Mouse (Mus musculus) adrenal gland, postnatal 14 days (tissue): Measurements from ENCODE around the gene Slc34a3. TPM values are rescaled to one million over a fixed set of nuclear protein-coding genes. Genes with fewer than 3 reads are reported as not detected.

Source experiments
- DNase-seq: peaks from one replicate; pipeline ENCODE4 v3.0.0; 2021; ENCODE audit warnings: mixed read lengths
- total RNA-seq: library from RNA; stranded (reverse); gene quantifications from 2 replicates; pipeline ENCODE4 v1.2.3, GENCODE M21; 2021

Slc34a3 gene
- total RNA-seq, 1 experiment from 2014 or later = not detected

DNA sequence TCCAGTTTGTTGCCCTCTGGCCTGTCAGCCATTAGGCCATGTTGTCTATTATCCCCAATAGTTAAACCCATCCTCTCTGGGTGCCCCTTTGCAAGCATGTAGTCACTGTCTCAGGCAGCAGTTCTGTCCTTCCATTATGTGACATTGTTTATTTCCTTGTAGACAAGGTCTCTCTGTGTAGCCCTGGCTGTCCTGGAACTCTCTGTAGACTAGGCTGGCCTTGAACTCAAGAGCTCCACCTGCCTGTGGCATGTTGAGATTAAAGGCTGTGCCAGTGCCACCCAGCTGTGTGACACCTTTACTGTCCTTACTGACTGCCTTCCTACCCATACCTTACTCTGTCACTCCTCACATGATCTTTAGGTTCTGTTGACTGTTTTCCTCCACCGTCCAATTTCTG, 18.2 kb upstream of the Slc34a3 start:
- DNase-seq = peak; percentile 32

GRCm38 (mm10) chr2:25246183-25247072, 12.3 kb upstream of the Slc34a3 start, which contains the start of gene AL732309.1:
Gene AL732309.1 (minus strand): TSS chr2:25246863.
- DNase-seq = no peak

- no peak for DNase-seq
Measured at GRCm38 (mm10) chr2:25244144-25244543, 10.0 kb upstream of the Slc34a3 start.

DNA sequence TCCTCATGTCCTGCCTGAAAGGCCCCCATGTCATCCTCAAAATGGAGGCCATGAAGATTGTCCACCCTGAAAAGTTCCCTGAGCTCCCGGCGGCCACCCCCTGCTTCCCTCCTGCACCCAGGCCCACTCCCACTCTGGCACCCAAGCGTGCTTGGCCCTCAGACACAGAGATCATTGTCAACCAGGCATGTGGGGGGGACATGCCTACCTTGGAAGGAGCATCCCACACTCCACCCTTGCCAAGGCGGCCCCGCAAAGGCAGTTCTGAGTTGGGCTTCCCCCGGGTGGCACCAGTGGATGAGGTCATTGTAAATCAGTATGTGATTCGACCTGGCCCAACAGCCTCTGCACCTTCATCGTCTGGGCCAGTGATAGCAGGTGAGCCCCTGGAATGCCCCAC, 9.2 kb upstream of the Slc34a3 start:
- no peak for DNase-seq

- DNase-seq = peak; percentile 32
Measured at GRCm38 (mm10) chr2:25242101-25242506, 7.9 kb upstream of the Slc34a3 start, which contains the start of the genes Rnf208 and Cysrt1. Gene Rnf208 (plus strand): TSS chr2:25242255. Gene Cysrt1 (minus strand): TSS chr2:25242452.

DNA sequence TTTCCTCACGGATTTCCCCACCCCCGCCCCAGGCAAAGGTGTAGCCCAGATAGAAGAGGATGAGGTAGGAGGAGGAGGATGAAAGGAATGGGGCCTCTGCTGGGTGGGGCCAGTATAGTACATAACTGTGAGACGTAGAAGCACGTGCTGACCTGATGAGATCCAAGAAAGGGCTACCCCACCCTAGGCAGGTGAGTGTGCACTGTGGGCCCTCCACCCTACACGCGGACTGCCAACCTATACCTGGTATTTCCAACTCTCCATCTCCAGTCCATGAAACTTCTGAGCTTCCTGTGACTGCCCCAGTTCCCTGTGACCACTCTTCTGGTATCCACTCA, 7.2 kb upstream of the Slc34a3 start:
- DNase-seq = no peak

DNA sequence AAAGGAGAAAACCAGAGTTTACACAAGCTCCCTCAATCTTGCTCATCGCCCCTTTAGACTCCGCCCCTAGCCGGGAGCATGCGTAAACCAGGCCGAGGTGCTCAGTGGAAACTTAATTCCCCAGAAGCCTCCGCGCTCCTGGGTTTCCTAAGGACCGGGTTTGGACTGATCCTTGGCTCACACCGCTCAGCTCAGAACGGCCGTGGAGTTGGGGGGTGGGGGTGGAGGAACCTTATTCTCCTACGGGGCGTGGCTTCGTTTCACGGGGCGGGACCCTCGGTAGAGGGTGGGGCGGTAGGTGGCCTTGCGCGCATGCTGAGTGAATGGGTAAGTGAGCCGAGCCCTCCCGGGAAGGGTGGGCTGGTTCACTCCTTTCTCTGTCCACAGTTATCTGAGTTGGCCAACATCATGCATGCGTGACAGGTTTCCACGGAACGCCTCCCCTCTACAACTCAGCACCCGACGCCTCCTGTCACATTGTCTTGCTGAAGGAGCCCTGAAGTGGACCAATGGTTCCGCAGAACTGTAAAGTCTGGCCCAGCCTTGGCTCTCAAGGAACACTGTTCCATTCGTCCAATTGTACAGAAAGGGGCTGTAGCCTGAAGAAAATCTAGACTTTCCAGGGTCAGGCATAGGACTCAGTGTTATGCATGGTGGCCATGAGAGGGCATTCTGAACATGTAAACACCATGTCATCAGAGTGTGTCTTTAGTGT, 6.7 kb upstream of the Slc34a3 start:
- peak; percentile 88 for DNase-seq

GRCm38 (mm10) chr2:25240310-25240709, 6.1 kb upstream of the Slc34a3 start:
- no peak for DNase-seq

- DNase-seq = no peak
Measured at GRCm38 (mm10) chr2:25239766-25240165, 5.6 kb upstream of the Slc34a3 start.

DNA sequence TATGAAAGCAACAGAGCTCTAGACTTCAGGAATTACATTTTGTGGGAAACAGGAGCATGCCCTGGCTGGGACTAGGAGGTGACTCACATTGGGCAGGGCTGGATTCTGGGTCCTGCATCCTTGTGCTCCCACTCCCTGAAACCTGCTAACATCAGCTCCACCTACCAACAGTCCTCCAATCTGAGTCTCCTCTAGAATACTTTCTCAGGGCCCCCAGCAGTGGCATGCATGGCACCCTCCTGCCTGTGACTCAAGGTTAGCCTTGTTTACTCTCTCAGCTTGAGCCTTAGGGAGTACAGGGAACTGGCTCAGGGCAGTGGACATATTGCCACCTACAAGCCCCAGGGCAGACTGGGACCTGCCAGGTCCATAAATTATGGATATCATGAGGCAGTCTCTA, 3.9 kb upstream of the Slc34a3 start:
- DNase-seq = no peak

- no peak for DNase-seq
Measured at GRCm38 (mm10) chr2:25237522-25237921, 3.4 kb upstream of the Slc34a3 start.

DNA sequence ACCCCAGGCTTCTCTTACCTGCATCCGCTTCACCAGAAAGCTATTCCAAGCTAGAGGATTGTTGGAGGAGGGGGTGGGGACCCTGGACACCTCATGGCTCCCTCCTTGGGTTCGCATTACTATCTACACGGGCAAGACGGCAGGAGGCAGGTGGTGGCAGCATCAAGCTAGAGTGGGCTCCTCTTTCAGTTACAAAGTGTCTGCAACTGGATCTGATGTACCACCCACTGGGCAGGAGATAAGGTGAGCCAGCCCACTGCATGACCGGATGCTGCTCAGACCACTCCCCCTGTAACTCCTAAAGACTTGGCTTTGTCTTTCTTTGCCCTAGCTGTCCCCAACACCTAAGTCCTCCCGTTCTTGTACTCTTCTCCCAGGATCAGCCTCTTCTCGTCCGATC, 2.5 kb upstream of the Slc34a3 start, which contains the start of gene Rnf224:
Gene Rnf224, minus strand, starts transcription at position 174 of the 400 bp plus-strand sequence.
- no peak for DNase-seq

- no peak for DNase-seq
Measured at GRCm38 (mm10) chr2:25234551-25235220, 522 bp upstream of the Slc34a3 start.

DNA sequence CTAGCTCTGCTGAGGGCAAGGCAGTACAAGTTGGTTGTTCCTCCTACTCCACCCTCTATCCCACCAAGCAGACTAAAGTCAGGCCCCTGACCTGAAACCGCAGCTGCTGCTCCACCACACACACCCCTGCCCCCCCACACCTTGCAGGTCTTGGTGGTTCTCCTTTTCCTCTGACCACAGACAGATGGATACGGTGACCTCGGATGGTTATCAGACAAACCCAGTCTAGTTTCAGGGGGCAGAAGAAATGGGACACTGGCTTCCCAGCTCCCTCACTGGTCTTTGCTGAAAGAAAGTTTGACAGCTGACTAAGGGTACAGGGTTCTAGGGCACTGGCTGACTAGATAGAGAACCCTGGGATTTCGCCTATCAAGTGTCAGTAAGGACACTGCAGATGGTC, 743 bp downstream of the Slc34a3 start:
- no peak for DNase-seq

GRCm38 (mm10) chr2:25231038-25231437, 3.1 kb downstream of the Slc34a3 start:
- DNase-seq = no peak

GRCm38 (mm10) chr2:25230581-25230980, 3.6 kb downstream of the Slc34a3 start:
- no peak for DNase-seq

DNA sequence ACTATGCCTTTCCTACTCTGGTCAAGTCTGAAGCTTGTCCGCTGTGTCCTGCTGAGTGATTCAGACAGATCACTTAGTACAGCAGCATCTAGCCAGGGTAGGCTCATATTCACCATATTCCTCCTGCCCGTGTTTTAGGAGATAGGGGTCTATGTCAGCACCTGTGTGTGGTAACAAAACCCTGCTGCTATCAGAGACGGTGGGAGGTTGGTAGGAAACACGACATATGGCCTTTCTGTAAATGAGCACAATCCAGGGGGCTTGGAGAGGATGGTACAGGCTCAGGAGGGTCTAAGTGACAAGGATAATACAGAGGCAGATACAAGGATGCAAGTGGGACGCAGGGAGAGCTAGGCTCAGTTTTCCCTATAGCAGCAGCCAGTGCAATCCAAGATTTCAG, 4.6 kb downstream of the Slc34a3 start:
- no peak for DNase-seq

- DNase-seq = no peak
Measured at GRCm38 (mm10) chr2:25228995-25229530, 5.1 kb downstream of the Slc34a3 start.

DNA sequence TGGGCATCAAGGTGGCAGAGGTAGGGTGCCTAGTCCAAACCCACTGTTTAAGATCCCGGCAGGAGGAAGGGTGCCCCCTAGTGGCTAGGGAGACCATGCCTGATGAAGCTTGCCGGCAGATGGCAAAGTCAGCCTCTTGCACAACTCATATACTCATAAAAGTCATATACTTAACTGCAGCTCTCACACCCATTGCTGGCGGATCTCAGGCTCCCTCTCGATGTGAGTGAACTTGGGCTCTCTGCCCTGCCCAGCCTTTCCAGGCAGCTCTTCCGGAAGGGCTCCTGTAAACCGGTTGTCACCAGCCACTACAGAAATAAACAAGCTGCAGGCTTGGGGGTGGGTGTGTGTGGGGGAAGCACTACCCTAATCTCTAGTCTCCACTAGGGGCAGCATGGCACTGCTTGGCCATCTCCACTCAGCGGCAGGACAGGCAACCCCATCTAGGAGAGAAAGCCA, 5.7 kb downstream of the Slc34a3 start:
- peak; percentile 92 for DNase-seq

DNA sequence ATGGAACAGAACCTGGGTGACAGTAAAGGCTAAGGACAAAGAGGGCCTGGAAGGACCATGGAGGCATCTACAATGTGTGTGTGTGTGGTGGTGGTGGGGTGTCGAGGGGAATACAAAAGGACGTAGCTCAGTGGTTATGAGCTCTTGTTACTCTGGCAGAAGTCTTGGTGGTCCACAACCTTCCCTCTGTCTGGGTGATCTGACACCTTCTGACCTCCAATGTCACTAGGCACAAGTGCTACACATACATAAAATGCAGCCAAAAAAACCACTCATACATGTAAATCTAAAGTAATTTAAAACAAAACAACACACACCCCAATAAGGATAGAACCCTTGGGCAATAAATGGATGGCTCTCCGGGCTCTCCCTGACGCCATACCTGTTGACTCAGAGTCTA, 6.8 kb downstream of the Slc34a3 start:
- no peak for DNase-seq

DNA sequence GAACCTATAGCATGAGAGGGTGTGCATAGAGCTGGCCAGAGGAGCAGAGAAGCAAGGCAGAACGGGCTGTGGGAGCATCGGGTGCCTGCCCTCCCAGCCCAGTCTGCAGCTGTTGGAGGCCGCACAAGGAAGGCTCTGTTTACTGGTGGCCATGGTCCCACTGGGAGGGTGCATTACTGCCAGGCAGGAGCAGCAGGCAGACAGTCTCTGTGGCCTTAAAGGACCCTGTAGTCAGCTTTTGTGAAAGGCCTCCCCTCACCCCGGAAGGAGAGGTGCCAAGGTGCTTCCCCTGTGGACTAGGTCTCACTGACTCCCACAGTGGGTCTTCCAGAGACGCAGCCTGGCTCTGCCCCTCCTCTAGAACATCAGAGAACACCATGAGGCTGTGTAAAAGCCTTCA, 7.3 kb downstream of the Slc34a3 start:
- no peak for DNase-seq

DNA sequence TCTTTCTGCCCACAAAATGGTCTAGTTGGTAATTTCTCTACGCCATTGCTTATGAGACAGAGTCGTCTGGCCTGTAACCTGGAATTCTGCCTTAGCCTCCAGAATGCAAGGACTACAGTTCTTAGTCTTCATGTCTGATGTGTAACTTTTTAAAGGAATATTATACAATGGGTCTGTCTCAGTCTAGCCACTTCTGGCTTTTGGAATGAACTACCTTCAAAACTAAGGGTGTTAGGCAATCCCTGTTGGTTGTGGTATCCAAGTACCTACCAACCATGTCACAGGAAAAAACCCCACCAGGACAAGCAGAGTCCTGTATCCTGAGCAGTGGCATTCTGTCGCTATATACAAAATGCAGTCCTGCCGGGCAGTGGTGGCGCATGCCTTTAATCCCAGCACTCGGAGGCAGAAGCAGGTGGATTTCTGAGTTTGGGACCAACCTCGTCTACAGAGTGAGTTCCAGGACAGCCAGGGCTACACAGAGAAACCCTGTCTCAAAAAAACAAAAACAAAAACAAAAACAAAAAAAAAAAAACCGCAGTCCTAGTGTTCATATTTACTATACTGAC, 8.3 kb downstream of the Slc34a3 start:
- no peak for DNase-seq
